Mouse (Mus musculus) A20 (cell line): ENCODE data around the gene 1810062G17Rik.

Experiments used
- DNase-seq: peaks from one replicate; pipeline ENCODE4 v3.0.0-alpha.2; 2011; ENCODE audit warnings: low read depth, low spot score

1810062G17Rik gene

GRCm38 (mm10) chr3:36475532-36476087 is at the start of gene 1810062G17Rik, which contains the start of gene Anxa5:
1810062G17Rik (plus strand) TSS chr3:36475937.
Anxa5 (minus strand) TSS chr3:36475894.
- DNase-seq, result peak; percentile 98

DNA sequence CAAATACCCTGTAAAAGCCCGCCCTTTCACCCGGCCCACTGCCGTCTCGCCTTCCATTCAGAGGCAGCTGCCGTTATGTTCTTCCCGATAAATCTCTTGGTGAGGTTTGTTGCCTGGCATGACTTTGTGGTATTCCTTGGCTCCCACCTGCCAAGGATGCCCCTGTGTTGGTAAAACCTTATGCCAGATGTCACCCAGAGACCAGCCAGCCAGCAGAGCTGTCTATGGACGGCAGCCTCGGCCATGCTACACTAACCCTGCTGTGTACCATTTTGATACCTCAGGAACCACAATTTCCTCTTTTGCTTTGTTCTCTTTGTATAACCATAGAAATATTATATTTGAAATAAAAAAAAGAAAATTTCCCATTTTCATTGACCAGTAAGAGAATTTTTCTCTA is 48.4 kb upstream of the 1810062G17Rik start:
- DNase-seq, result peak; percentile 66

DNA sequence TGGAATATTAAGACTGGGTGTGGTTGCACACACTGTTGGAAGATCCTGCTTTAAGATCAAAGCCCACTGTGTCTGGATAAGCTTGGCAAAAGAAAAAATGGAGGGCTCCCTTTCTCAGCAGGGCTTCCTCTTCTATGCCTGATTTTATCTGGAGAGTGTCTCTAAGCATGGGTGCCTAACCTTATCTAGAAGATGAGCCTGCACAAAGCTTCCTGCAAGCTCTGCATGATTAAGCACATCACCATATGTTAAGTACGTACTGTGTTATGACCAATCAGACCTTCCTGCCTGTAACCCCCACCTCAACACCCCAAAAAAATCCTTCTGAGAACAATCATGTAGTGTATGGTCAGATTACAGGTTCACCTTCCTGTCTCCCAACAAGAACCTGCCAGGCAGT is 45.4 kb upstream of the 1810062G17Rik start:
- DNase-seq, result no peak

DNA sequence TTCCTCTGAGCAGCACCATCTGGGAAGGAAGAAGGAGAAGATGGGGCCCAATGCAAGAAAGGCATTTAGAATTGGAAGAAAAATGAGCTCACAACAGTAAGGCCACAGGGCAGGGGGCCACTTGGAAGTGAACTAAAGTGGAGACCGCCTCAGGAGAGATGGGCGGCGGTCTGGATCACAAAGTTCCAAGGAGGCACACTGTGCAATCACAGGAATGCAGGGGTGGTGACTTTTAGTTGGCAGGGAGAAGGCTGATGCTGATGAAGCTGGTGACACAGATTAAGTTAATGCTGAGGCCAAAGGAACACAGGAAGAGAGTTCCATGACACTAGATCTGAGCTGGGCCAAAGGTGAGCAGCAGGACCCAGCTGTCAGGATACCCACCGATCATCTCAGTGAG is 35.5 kb upstream of the 1810062G17Rik start:
- DNase-seq, result no peak

- DNase-seq, result peak; percentile 67
Measured at GRCm38 (mm10) chr3:36442426-36442825, 33.3 kb upstream of the 1810062G17Rik start.

- peak; percentile 46 for DNase-seq
Measured at GRCm38 (mm10) chr3:36446041-36446440, 29.7 kb upstream of the 1810062G17Rik start.

GRCm38 (mm10) chr3:36446506-36446905 is 29.2 kb upstream of the 1810062G17Rik start:
- DNase-seq, result no peak

DNA sequence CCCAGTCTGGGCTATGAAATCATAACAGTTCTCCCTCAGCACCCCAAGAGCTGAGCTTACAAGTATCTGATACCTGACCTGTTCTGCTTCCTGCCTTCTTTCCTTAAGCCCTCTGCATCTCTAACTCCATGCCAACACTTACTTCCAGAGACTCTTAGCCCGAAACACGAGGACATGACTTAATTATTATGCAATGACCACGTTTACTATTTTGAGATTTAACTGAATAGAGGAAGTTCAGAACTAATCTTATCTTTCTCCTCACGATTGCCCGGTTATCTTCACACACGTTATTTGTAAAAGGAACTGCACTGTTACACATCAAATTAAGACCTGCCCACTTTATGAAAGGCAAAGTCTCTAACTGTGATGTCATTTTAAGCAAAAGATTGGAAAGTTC is 28.8 kb upstream of the 1810062G17Rik start:
- peak; percentile 54 for DNase-seq

DNA sequence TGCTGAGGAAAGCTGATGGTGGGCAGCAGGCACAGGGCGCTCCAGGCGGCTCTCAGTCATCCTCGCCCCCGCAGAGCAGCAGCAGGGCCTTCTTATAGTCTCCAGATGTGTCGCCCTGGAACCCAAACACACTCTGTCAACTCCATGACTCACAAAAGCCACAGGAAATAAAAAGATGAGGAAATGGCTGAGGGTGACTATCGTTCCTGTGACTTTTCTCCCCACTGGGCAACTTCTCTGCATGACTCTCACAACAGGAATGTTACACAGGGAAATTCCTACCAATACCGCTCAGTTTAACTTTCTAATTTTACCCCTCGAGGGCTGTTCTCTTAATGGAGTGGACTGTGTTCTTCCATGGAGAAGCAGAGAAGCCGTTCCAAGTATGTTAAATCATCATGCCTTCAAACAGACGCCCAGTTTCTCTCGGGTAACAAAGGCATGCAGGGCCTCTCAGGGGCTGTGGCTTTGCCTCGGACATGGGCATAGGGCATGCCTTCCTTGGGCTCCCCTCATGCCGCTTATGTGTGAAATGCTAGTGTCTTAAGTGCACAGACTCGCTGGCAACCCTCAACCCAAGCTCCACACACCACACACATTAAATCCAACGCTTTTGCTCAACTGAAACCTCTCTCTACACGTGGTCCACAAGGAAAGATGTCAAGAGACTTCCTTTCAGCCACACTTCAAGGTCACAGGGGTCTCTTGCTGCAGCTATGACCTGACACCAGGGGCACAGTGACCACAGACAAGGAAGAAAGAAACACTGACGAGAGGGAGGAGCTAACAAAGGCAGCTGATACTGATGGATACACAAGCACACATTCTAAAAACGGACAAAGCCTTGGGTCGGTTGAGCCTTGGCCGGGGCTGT is 26.2 kb upstream of the 1810062G17Rik start:
- no peak for DNase-seq

DNA sequence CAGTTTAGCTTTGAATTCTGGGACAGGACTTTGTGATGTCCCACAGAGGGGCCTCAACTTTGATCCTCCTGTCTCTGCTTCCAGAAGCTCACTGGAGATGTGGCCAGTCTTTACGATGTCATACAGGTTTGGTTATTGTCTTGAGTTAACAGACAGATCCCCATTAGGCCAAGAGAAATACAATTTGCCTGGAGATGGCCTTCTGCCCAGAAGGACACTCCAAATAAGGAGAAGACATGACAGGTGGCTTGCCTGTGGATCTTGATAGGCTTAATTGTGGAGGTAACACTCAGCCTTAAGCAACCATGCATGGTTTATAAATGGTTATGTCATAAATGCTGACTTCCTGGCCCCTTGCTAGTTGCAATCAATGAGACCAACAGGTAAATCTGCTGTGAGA is 23.2 kb upstream of the 1810062G17Rik start:
- no peak for DNase-seq

DNA sequence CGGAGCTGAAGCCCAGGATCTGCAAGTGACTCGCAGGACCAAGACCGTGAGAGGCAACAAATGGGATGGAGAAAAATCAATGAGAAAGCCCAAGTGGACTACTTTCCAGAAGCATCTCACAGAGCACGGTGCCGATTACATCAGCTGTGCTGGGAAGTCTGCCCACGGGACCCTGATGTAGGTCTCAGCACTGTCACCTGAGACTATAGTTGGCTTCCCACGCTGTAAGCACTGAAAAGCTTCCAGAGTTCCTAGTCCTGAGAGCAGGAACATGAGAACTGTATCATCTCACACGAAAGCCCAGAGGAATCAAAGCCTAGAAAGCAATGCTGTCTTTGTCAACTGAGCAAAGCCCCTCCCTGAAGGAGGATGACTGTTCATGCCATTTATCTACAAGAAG is 20.6 kb upstream of the 1810062G17Rik start:
- DNase-seq, result no peak

- DNase-seq, result no peak
Measured at GRCm38 (mm10) chr3:36455566-36455965, 20.2 kb upstream of the 1810062G17Rik start.

- DNase-seq, result no peak
Measured at GRCm38 (mm10) chr3:36460717-36461116, 15.0 kb upstream of the 1810062G17Rik start.

DNA sequence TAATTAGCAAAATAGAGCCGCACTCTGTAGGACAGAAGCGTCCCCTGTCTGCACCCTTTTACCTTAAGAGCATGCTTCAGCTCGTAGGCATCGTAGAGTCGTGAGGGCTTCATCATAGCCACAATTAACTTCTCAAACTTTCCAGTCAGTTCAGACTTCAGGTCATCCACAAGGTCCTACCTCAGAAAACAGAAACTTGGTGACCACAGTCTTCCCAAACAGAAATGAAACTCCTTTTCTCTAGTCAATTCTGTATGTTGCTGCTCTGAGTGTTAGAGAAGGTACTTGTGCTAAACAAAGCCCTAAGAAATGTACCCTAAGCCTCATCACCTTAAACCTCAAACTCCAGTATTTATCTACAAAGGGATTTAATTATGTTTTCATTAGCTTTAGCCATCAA is 13.9 kb upstream of the 1810062G17Rik start:
- DNase-seq, result no peak

DNA sequence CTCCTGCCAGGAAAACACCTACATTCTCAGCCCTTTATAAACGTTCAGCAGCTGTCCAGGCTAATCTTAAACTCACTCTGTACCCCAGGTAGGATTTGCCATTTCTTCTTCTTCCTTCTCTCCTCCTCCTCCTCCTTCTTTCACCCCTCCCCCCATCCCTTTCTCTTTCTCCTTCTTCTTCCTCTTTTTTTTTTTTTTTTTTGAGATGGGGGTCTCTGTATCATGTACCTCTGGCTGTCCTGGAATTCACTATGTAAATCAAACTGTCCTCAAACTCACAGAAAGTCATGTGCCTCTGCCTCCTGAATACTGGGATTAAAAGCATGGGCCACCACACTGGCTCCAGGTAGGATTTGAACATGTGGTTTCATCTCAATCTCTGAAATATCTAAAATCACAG is 13.4 kb upstream of the 1810062G17Rik start:
- DNase-seq, result no peak

DNA sequence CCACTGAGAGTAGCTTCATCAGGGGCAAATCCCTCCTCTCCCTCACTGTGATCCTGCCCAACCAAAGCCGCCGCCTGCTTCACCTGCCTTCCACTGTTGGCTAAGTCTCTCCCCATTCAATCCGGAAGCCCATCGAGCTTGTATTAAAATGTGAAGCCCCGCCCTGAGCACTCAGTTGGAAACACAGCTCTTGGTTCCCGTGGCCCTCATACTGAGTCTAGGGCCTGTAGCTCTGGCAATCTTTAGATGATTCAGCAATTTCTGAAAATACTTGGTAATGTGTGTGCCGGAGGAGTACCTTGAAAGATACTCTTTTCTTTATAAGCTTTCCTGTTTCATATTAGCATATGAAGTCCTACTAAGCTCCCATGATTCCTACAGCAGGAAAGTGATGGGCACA is 10.2 kb upstream of the 1810062G17Rik start:
- DNase-seq, result no peak

GRCm38 (mm10) chr3:36467632-36468031 is 8.1 kb upstream of the 1810062G17Rik start:
- no peak for DNase-seq

DNA sequence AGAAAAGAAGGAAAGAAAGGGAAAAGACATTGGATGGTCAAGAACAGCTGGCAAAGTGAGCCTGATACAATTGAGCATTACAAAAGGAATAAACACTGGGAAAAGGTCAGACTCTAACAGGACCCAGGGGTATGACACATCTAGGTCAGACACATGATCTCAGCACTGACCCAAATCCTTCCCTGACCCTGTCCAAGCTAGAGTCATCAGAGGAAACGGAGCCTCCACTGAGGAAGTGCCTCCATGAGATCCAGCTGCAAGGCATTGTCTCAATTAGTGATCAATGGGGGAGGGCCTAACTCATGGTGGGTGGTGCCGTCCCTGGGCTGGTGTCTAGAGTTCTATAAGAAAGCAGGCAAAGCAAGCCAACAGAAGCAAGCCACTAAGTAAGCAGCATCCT is 6.9 kb upstream of the 1810062G17Rik start:
- no peak for DNase-seq

GRCm38 (mm10) chr3:36471856-36472255 is 3.9 kb upstream of the 1810062G17Rik start:
- no peak for DNase-seq

- DNase-seq, result no peak
Measured at GRCm38 (mm10) chr3:36473222-36473621, 2.5 kb upstream of the 1810062G17Rik start.

- DNase-seq, result peak; percentile 9
Measured at GRCm38 (mm10) chr3:36474421-36474820, 1.3 kb upstream of the 1810062G17Rik start.

GRCm38 (mm10) chr3:36474938-36475483 is 726 bp upstream of the 1810062G17Rik start:
- peak; percentile 8 for DNase-seq
